Comparison of ENCODE assay signal across 8 mouse cellular contexts in the genomic region with DNA sequence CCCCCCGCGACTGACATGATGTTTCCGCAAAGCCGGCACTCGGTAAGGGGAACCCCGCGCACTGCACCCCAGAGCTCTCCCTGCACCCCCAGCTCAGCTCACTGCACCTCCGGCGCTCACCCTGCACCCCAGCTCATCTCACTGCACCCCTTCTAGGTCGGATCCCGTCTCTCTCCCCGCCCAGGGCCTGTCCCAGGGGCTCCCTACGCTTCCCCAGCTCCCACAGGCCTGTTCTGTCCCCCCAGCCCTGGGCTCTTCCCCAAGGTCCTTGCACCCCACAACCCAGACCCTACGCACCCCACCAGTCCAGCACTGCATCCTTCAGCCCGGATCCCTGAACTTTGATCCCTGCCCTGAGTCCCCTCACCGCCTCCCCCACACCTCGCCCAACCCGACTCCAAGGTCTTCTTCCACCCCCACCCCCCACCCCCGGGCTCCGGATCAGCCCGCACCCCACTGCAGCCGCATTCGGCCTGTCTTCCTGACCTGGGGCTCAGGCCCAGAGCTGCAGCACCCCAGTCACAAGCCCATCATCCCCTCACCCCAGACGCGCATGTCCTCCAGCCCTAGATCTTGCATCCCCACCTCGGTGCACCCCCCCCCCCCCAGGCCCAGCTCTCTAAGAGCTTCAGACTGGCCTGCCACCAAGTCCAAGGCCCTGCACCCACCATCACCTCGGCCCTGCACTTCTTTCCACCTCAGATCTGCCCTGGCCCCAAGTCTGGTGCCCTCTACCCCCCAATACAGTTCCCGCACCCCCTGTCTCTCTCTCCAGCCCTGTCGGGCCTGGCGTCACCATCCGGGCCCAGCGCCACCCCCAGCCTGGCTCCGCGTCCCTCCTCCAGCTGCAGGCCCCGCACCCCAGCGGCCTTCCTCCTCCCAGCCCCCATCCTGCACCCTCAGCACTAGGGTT. TPM values are rescaled to one million over a fixed set of nuclear protein-coding genes. Genes with fewer than 3 reads are reported as not detected.
A peak's percentile ranks its signal among the peaks of the same experiment; 100 is the strongest.
DNase-seq lines count a peak whose midpoint lies in the region; ATAC-seq lines count a peak whose summit lies in the region.

No protein-coding gene starts in this region.

- H3K36me3 ChIP-seq in heart, embryonic 14.5 days (ENCODE audit: control insufficient read depth, insufficient read depth, low read length) = peaks cover 36% of the 10 kb centered on the region
- H3K36me3 ChIP-seq in kidney, embryonic 15.5 days = peaks cover 30% of the 10 kb centered on the region
- peaks cover 33% of the 10 kb centered on the region for H3K36me3 ChIP-seq in liver, embryonic 13.5 days

- peak; percentile 26; the same call in 1 of the 2 replicates for ATAC-seq in erythroblast, adult 5-6 weeks (replicated peaks; ENCODE audit: low FRiP score, poor library complexity, severe bottlenecking)
- peak; percentile 8; the same call in 1 of the 2 replicates for ATAC-seq in heart, embryonic 14.5 days (ENCODE audit: insufficient number of reproducible peaks, insufficient read depth, low FRiP score, low read depth)
- ATAC-seq in kidney, embryonic 15.5 days (replicated peaks; ENCODE audit: low FRiP score) = peak; percentile 15
- peak; percentile 36 for ATAC-seq in liver, embryonic 13.5 days (ENCODE audit: low read depth)

- no peaks in the 10 kb centered on the region for H3K27me3 ChIP-seq in heart, embryonic 14.5 days (ENCODE audit: control insufficient read depth, insufficient read depth, low read length)
- H3K27me3 ChIP-seq in kidney, embryonic 15.5 days = no peaks in the 10 kb centered on the region
- H3K27me3 ChIP-seq in liver, embryonic 13.5 days = no peaks in the 10 kb centered on the region

- H3K4me2 ChIP-seq in heart, embryonic 14.5 days (ENCODE audit: low read length) = peak overlapping the region; percentile 98
- H3K4me2 ChIP-seq in kidney, embryonic 15.5 days = peak overlapping the region; percentile 87
- H3K4me2 ChIP-seq in liver, embryonic 13.5 days = peak overlapping the region; percentile 91

- no peaks in the 10 kb centered on the region for H3K9me3 ChIP-seq in heart, embryonic 14.5 days (ENCODE audit: control insufficient read depth, low read length)
- no peaks in the 10 kb centered on the region for H3K9me3 ChIP-seq in kidney, embryonic 15.5 days (replicated peaks)
- H3K9me3 ChIP-seq in liver, embryonic 13.5 days (replicated peaks) = no peaks in the 10 kb centered on the region

- under 1% methylated on average over 35 of the region's 36 CpGs for WGBS in heart, embryonic 14.5 days
- 1% methylated on average over 33 of the region's 36 CpGs for WGBS in kidney, embryonic 15.5 days
- under 1% methylated on average over 28 of the region's 36 CpGs for WGBS in liver, embryonic 13.5 days (ENCODE audit: insufficient replicate concordance)

- peak; percentile 78 for DNase-seq in CD4-positive helper T cell, adult 2 months (ENCODE audit: low read depth, low spot score)
- DNase-seq in adrenal gland, postnatal 25 days = peak; percentile 82
- no peak for DNase-seq in liver, embryonic 13.5 days
- DNase-seq in naive thymus-derived CD4-positive, alpha-beta T cell, adult 2 months (ENCODE audit: low read depth) = peak; percentile 76
- peak; percentile 29 for DNase-seq in testis, postnatal 14 days (ENCODE audit: low spot score)

- H3K4me3 ChIP-seq in heart, embryonic 14.5 days (ENCODE audit: control insufficient read depth in 1 of 2, insufficient read depth in 1 of 2, low read depth in 1 of 2, low read length in 2 of 2) = peak overlapping the region; percentile 83 to 97
- peak overlapping the region; percentile 89 for H3K4me3 ChIP-seq in kidney, embryonic 15.5 days (replicated peaks)
- H3K4me3 ChIP-seq in liver, embryonic 13.5 days (replicated peaks) = peak overlapping the region; percentile 85

- H3K4me1 ChIP-seq in heart, embryonic 14.5 days (ENCODE audit: control insufficient read depth in 2 of 2, insufficient read depth in 2 of 2, low read length in 2 of 2) = peaks cover 23 to 43% of the 10 kb centered on the region in 2 experiments
- peaks cover 51% of the 10 kb centered on the region for H3K4me1 ChIP-seq in kidney, embryonic 15.5 days
- H3K4me1 ChIP-seq in liver, embryonic 13.5 days (replicated peaks) = peaks cover 61% of the 10 kb centered on the region

- peak overlapping the region; percentile 100 for H3K9ac ChIP-seq in heart, embryonic 14.5 days (ENCODE audit: low read length)
- peak overlapping the region; percentile 96 for H3K9ac ChIP-seq in kidney, embryonic 15.5 days
- peak overlapping the region; percentile 92 for H3K9ac ChIP-seq in liver, embryonic 13.5 days

- H3K27ac ChIP-seq in heart, embryonic 14.5 days (replicated peaks in 1 of 2; ENCODE audit: control insufficient read depth in 1 of 2, insufficient read depth in 1 of 2, low read depth in 2 of 2, low read length in 2 of 2) = peak overlapping the region; percentile 95 to 97
- peak overlapping the region; percentile 94 for H3K27ac ChIP-seq in kidney, embryonic 15.5 days
- H3K27ac ChIP-seq in liver, embryonic 13.5 days = peak overlapping the region; percentile 85

RNA-seq across cellular contexts. Expression of a gene that starts 0.6 kb away (rescaled TPM):
- 983 and 1,070 TPM in 2 replicates for total RNA-seq in adrenal gland, postnatal 25 days (2021)
- 68.5 and 77.8 TPM in 2 replicates for total RNA-seq in erythroblast, adult 5-6 weeks (2015; ENCODE audit: low replicate concordance)
- 31.4 and 81.9 TPM in 2 replicates for total RNA-seq in erythroblast, adult 5-6 weeks (2017; ENCODE audit: low replicate concordance)
- polyA plus RNA-seq in heart, embryonic 14.5 days (2014; fragmentation: Nextera tagmentation; extraction: Ambion mirVana) = 367 and 598 TPM in 2 replicates
- 535 and 630 TPM in 2 replicates for polyA plus RNA-seq in kidney, embryonic 15.5 days (2015; fragmentation: Nextera tagmentation; extraction: Ambion mirVana)
- 201 and 215 TPM in 2 replicates for polyA plus RNA-seq in liver, embryonic 13.5 days (2015; fragmentation: Nextera tagmentation; extraction: Ambion mirVana)

RNA-seq across cellular contexts. Expression of a gene that starts 14.5 kb away (rescaled TPM):
- total RNA-seq in adrenal gland, postnatal 25 days (2021) = 52.8 and 67.8 TPM in 2 replicates
- not detected in 2 replicates for total RNA-seq in erythroblast, adult 5-6 weeks (2015; ENCODE audit: low replicate concordance)
- not detected in 2 replicates for total RNA-seq in erythroblast, adult 5-6 weeks (2017; ENCODE audit: low replicate concordance)
- polyA plus RNA-seq in heart, embryonic 14.5 days (2014; fragmentation: Nextera tagmentation; extraction: Ambion mirVana) = 21.6 and 21.8 TPM in 2 replicates
- polyA plus RNA-seq in kidney, embryonic 15.5 days (2015; fragmentation: Nextera tagmentation; extraction: Ambion mirVana) = 39.3 and 45.6 TPM in 2 replicates
- polyA plus RNA-seq in liver, embryonic 13.5 days (2015; fragmentation: Nextera tagmentation; extraction: Ambion mirVana) = 2.3 and 2.7 TPM in 2 replicates

RNA-seq across cellular contexts. Expression of a gene that starts 14.9 kb away (rescaled TPM):
- 76.8 and 77.9 TPM in 2 replicates for total RNA-seq in adrenal gland, postnatal 25 days (2021)
- 1.9 and 2.1 TPM in 2 replicates for total RNA-seq in erythroblast, adult 5-6 weeks (2015; ENCODE audit: low replicate concordance)
- total RNA-seq in erythroblast, adult 5-6 weeks (2017; ENCODE audit: low replicate concordance) = 5.9 and 10.9 TPM in 2 replicates
- 54.9 and 57.4 TPM in 2 replicates for polyA plus RNA-seq in heart, embryonic 14.5 days (2014; fragmentation: Nextera tagmentation; extraction: Ambion mirVana)
- polyA plus RNA-seq in kidney, embryonic 15.5 days (2015; fragmentation: Nextera tagmentation; extraction: Ambion mirVana) = 79.0 and 88.6 TPM in 2 replicates
- polyA plus RNA-seq in liver, embryonic 13.5 days (2015; fragmentation: Nextera tagmentation; extraction: Ambion mirVana) = 20.0 and 21.4 TPM in 2 replicates

RNA-seq across cellular contexts. Expression of a gene that starts 35.9 kb away (rescaled TPM):
- total RNA-seq in adrenal gland, postnatal 25 days (2021) = 0.61 TPM in 1 of 2 replicates, not detected in the other
- total RNA-seq in erythroblast, adult 5-6 weeks (2015; ENCODE audit: low replicate concordance) = 2.1 and 12.1 TPM in 2 replicates
- total RNA-seq in erythroblast, adult 5-6 weeks (2017; ENCODE audit: low replicate concordance) = 6.3 and 14.8 TPM in 2 replicates
- polyA plus RNA-seq in heart, embryonic 14.5 days (2014; fragmentation: Nextera tagmentation; extraction: Ambion mirVana) = 0.74 and 0.89 TPM in 2 replicates
- polyA plus RNA-seq in kidney, embryonic 15.5 days (2015; fragmentation: Nextera tagmentation; extraction: Ambion mirVana) = 0.89 and 1.00 TPM in 2 replicates
- polyA plus RNA-seq in liver, embryonic 13.5 days (2015; fragmentation: Nextera tagmentation; extraction: Ambion mirVana) = 7.2 and 7.5 TPM in 2 replicates

RNA-seq across cellular contexts. Expression of a gene that starts 41.0 kb away (rescaled TPM):
- 26.4 and 37.4 TPM in 2 replicates for total RNA-seq in adrenal gland, postnatal 25 days (2021)
- total RNA-seq in erythroblast, adult 5-6 weeks (2015; ENCODE audit: low replicate concordance) = 1.7 and 2.7 TPM in 2 replicates
- not detected in 2 replicates for total RNA-seq in erythroblast, adult 5-6 weeks (2017; ENCODE audit: low replicate concordance)
- polyA plus RNA-seq in heart, embryonic 14.5 days (2014; fragmentation: Nextera tagmentation; extraction: Ambion mirVana) = 30.7 and 35.3 TPM in 2 replicates
- polyA plus RNA-seq in kidney, embryonic 15.5 days (2015; fragmentation: Nextera tagmentation; extraction: Ambion mirVana) = 15.6 and 16.8 TPM in 2 replicates
- polyA plus RNA-seq in liver, embryonic 13.5 days (2015; fragmentation: Nextera tagmentation; extraction: Ambion mirVana) = 7.3 and 7.6 TPM in 2 replicates
